Mouse (Mus musculus) adrenal gland, postnatal 4 days (tissue): ENCODE results near the gene Inpp4b. TPM values are rescaled to one million over a fixed set of nuclear protein-coding genes. Genes with fewer than 3 reads are reported as not detected.

ENCODE experiments used
- DNase-seq, 2 experiments: peaks; one replicate each; pipeline ENCODE4 v3.0.0; 2021 to 2022; ENCODE audit warnings: low spot score in 2 of 2, mixed read lengths in 2 of 2
- total RNA-seq, 2 experiments: library from RNA; stranded (reverse); gene quantifications; 2 replicates each; pipeline ENCODE4 v1.2.3; 2021

Gene Inpp4b
- total RNA-seq, 2 experiments from 2014 or later, result 9.8 to 10.8 TPM

DNA sequence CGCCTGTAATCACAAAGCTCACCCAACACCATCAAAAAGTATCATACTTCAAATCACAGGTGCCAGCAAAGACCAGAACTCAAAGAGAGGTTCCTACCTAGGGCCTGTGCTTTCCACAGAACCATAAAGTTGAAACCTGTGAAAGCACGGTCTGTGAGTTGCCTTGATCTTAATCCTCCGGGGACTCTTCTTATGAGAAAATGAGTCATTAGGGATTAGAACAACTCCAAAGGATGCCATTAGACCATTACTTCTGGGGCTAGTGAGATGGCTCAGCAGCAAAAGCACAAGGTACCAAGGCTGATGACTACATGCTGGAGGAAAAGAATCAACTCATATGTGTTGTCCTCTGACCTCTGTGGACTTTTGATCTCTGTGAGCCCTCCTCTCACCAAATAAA lies 121.4 kb downstream of the Inpp4b start:
- no peak for DNase-seq

DNA sequence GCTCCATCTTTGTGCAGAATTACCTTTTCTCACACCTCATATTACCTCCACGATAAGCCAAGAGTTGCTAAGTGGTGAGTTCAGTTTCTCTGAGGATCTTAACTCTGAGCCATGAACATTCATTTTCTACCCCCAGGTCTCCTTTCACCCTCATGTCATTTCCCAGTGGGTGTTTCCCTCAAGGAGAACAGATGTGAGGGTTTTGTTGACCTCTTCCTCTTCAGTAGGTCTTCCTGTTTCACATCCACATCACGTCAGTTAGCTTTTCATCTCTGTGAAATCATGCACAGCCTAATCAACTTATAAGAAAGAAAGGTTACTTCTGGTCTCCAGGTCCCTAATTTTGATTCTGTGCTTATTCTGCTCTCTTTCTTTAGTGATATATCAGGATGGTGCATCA lies 124.4 kb downstream of the Inpp4b start:
- DNase-seq, result no peak

DNA sequence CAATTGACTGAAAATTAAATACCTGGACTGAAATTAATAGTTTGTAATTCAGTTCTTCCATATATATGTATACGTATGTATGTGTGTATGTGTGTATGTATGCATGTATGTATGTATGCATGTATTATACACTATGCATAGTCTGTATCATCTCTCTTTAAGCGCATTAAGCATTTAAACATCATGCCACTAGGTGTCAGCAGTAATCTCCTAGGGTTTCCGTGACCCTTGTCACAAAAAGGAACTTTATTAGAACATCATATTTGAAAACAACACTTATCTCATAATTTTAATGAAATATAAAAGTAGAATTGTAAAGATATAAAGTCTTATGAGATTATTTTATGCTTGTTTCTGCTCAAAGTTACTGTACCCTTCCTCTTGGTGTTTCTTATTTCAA lies 136.3 kb downstream of the Inpp4b start:
- no peak for DNase-seq

GRCm38 (mm10) chr8:81483834-81484233 lies 141.5 kb downstream of the Inpp4b start:
- DNase-seq, result no peak

GRCm38 (mm10) chr8:81485626-81486025 lies 143.3 kb downstream of the Inpp4b start:
- DNase-seq, result no peak

- DNase-seq, result no peak
Observed at GRCm38 (mm10) chr8:81489894-81490661, 147.7 kb downstream of the Inpp4b start.

DNA sequence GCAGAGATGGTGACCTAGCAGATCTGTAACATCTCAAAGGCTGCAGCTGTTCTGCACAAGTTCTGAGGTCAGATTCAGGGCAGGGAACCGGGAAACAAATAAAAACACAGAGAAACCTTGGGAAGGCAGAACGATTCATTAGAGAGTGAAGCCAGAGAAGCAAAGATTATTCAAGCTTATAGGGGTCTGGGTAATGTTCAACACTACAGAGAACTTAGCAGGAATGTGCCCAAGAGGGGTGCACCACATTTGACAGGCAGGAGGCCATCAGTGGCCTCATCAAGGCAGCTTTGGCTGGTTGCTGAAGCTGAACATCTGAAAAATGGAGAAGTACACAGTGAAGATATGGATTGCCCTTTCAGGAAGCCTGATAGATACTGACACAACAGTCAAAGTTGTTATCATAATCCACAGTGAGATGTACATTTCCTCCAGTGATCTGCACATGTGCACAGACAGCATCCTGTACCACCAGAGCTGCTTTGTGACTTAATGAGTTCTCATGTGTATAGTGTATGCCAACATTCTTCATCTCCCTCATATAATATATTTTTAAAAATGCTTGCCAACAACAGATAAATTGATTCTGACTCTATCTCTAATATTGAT lies 148.8 kb downstream of the Inpp4b start:
- no peak for DNase-seq

DNA sequence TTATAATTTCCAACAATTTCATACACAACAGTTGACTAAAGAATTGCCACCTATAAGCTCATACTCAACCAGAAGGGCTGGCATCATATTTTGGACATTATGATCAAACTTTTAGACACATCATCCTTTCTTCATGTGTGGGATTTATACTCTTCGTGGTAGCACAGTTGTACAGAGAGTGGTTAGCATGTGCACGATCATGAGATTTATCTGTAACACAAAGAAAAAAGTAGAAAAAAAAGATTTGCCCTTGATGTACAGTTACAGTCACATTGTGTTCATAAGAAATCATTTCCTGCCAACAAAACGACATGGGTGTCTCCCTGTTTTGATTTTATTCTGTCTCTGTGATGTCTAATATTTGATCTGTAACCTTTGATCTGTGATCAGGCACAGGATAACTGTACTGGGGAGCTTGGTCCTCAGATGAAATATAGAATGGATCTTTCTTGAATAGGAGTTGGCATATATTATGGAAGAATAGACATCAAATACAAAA lies 149.4 kb downstream of the Inpp4b start:
- DNase-seq, result no peak

- DNase-seq, result no peak
Observed at GRCm38 (mm10) chr8:81494823-81495222, 152.5 kb downstream of the Inpp4b start.

DNA sequence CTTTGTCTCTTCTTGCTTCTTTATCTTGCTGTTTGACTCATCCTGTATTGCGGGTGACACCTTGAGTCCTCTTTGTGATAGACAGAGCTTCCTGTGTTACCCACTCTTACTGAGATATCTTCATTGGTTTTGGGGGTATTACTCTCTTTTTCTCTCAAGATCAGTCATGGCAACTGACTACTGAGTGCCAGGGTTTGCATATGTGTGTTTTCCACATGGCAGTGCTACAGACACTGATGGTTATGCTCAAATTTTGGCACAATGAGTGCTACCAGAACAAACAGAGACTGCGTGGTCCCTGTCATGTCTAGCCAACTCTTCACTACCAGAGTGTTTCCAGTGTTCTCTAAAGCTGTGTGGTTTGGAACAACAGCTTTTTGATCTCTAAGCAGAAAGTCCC lies 155.3 kb downstream of the Inpp4b start:
- DNase-seq, result no peak

DNA sequence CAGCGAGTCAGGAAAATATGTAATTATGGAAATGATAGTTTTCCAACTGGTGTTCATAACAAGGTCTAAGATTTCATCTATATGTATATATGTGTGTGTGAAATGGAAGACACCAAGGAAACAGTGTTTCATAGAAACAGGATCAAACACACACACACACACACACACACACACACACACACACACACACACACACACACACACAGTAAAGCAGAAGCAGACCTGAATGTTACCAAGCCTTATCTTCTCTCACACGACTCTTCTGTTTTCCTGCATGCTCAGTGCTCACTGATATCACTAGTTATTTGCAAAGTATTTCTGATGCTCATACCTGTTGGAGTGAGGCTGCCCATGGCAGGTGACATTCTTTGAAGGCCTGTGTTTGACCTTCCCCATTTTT lies 159.9 kb downstream of the Inpp4b start:
- no peak for DNase-seq

DNA sequence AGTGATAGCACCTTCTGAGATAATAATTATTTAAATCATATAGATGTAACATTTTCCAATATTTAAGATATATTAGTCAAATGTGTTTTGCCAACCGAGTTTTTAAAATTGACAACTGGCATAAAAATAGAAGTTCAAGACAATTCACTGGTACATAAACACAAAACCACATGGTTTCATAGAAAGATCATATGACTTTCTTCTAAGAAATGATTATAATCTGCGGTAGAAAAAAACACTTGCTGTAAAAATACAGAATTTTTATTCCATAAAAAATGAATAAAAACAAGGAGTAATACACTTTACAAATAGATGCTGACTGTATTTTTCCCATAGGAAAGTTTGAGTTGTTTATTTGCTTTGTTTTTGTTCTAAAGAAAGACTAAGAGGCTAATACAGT lies 160.6 kb downstream of the Inpp4b start:
- no peak for DNase-seq

DNA sequence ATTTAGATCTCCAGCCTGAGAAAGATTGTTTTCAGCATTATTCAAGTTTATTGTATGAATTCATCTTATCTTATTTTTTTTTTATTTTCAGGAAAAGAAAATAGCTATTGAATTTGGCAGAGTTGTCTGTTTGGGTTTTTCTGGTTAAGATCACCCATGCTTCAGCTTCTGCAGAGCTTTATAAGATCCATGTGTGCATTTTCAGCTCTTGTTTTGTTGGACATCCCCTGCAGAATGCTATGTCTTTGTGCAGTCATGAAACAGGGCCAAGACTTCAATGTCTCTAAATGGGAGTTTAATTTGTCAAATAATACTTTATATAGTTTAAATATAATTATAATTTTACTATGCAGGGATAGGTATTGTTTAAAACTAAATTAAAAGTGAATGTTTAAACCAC lies 170.5 kb downstream of the Inpp4b start:
- no peak for DNase-seq

- DNase-seq, result no peak
Observed at GRCm38 (mm10) chr8:81514425-81514824, 172.1 kb downstream of the Inpp4b start.

DNA sequence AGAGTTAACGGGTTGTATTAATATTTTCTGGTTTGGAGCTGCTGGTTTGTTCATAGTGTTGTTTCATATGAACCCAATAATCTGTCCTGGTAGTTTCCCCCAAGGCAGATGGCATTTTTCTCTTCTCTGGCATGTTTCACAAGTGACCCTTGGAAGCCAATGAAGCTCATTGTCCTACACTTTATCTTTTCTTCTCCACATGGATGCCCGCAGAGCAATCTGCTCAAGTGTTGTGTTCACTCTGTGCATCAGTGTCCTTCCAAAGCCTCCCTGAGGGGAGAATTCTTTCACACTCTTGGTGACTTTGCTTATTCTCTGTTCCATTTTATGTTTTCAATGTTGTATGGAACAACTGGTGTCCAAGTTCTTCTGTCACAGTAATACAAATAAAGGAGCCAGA lies 179.7 kb downstream of the Inpp4b start:
- DNase-seq, result no peak

DNA sequence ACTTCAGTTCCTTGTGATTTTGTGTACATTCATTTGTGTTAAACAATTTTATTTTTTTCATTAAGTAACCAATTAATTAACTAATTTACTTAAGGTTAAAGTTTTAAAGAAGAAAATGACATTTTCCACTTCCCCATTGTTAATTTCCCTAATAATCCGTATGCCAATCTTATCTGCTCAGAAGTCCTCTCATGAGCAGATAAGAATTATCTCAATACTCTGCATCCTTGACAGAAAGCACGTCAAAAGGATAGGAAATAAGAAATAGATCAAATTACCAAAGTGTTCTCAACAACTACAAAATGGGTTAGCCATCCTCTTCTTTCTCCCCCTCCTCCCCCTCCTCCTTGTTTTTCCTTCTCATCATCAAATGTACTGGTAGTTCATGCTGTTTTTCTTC lies 182.2 kb downstream of the Inpp4b start:
- DNase-seq, result no peak

GRCm38 (mm10) chr8:81527661-81528060 lies 185.3 kb downstream of the Inpp4b start:
- no peak for DNase-seq

DNA sequence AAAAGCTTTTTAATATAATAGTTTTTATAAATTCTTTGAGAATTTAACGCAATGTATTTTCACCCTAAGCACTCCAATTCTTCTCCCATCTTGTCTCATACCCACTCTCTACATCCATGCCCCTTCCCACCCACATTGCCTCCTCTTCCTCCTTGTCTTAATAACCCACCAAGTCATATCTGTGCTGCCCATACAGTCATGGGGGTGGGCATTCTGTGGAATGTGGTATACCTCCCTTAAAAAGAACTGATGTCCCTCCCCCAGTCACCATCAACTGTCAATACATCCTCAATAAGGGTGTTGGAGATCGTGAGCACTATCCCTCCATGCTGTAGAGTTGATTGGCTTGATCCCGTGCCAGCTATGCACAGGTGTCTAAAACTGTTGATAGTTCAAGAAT lies 196.0 kb downstream of the Inpp4b start:
- DNase-seq, result no peak

GRCm38 (mm10) chr8:81558550-81558949 lies 216.2 kb downstream of the Inpp4b start:
- no peak for DNase-seq

- no peak for DNase-seq
Observed at GRCm38 (mm10) chr8:81562405-81562804, 220.0 kb downstream of the Inpp4b start.

DNA sequence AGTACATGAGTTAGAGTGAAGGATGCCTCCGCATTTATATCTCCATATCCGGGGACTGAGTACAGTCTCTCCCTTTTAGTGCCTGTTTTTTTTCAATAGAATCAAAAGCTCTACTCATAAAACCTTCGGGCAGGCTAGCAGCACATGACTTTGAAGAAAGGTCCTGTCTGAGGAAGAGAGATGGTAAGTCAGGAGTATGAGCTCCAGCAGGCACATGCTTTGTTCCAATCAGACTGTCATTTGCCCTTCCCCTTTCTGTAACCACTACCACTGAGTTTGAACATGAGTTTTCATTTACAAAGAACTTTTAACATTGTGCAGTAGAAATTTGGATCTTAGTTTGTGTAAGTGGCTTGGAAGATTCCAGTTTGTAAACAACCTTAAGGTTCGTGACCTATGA lies 223.1 kb downstream of the Inpp4b start:
- DNase-seq, result no peak

- DNase-seq, result no peak
Observed at GRCm38 (mm10) chr8:81572319-81573104, 230.2 kb downstream of the Inpp4b start.
